Mouse (Mus musculus): ENCODE data around the gene Tmem240. TPM values are rescaled to one million over a fixed set of nuclear protein-coding genes. Genes with fewer than 3 reads are reported as not detected.

The Tmem240 gene
- polyA plus RNA-seq, 1 experiment from 2014 or later, result 2.4 TPM

DNA sequence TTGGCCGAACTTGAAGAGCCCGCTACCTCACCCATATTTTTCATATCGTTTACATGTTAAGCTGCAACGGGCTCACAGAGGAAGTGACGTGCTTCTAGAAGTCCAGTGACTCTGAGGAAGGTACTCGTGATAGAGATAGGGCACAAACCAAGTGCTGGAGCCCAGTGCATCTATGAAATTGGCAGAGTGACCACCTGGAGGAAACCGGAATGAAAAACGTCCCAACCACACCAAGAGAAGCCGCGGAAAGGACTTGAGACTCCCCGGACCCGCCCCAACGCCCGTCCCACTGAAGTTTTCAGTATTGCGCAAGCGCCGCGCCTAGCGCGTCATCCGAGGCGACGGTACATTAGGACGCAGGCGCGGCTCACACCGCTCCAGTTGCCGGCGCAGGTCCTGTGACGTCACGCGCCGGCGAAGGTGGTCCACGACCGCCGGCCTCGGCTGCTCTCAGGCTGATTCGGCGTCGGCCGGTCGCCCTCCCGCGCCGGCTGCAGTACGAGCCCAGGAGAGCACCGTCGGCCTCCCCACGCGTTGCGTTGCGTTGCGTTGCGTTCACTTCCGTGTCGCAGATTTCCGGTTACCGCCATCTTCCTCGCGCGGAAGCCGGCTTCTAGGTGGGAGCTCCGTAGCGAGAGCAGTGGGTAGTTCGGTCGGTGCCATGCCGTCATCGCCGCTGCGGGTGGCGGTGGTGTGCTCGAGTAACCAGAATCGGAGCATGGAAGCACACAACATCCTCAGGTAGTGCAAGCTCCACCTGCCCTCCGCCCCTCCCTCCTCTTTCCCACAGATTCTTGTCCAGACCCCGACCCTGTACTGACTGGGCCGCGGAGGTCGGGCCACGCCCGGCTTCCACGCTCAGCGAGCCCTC, 29.6 kb upstream of the Tmem240 start, which contains the start of gene Ssu72:
Gene Ssu72, plus strand, starts transcription at position 80 of the 871 bp plus-strand sequence.
- no peaks in the 10 kb centered on the region for H3K9me3 ChIP-seq (replicated peaks)
- peak within 1 kb of the TSS; percentile 77 for H3K4me2 ChIP-seq
- no peaks in the 10 kb centered on the region for H3K27me3 ChIP-seq
- WGBS, result under 1% methylated on average over 83 of the region's 83 CpGs
- peak within 1 kb of the TSS; percentile 95 for H3K27ac ChIP-seq
- peak within 1 kb of the TSS; percentile 94 for H3K9ac ChIP-seq
- peak within 1 kb of the TSS; percentile 98 for H3K4me3 ChIP-seq
- peak; percentile 96 for ATAC-seq
- H3K4me1 ChIP-seq, result peaks cover 30% of the 10 kb centered on the region
- no peaks in the 10 kb centered on the region for H3K36me3 ChIP-seq (ENCODE audit: poor library complexity, severe bottlenecking)

DNA sequence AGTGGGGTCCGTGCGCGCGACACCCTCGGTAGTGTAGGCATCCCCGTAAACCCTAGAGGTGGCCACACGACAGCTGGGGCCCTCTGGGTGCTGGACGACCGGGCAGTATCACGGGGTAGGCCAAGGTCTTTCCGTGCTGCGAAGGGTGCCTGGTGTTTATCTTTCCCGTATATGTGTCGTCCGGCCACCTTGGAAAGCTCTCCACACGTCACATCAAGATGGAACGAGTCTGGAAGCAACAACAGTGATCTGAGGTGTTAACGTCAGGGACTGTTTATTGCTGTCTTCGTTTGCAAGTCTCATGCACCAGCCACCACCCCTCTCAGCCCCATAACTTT, 29.0 kb upstream of the Tmem240 start:
- Histone ChIP-seq H3K36me3 (ENCODE audit: poor library complexity, severe bottlenecking) (no peaks in the 10 kb centered on the region), H3K27ac (peak overlapping the region; percentile 95), H3K4me2 (peak overlapping the region; percentile 77)

GRCm38 (mm10) chr4:155708582-155708981, 26.0 kb upstream of the Tmem240 start:
- Histone ChIP-seq H3K27me3 (no peaks in the 10 kb centered on the region), H3K4me3 (no peak overlapping the region), H3K9me3 (replicated peaks) (no peaks in the 10 kb centered on the region), H3K9ac (no peak overlapping the region), H3K4me1 (peaks cover 39% of the 10 kb centered on the region), H3K27ac (no peak overlapping the region), H3K36me3 (ENCODE audit: poor library complexity, severe bottlenecking) (no peaks in the 10 kb centered on the region), H3K4me2 (no peak overlapping the region)
- no peak for ATAC-seq
- 88% methylated on average over 2 of the region's 2 CpGs for WGBS

More for the DNA sequence above, 29.0 kb upstream of the Tmem240 start:
- Histone ChIP-seq H3K9me3 (replicated peaks) (no peaks in the 10 kb centered on the region), H3K9ac (peak overlapping the region; percentile 94), H3K4me1 (peaks cover 36% of the 10 kb centered on the region), H3K4me3 (peak overlapping the region; percentile 98), H3K27me3 (no peaks in the 10 kb centered on the region)
- no peak for ATAC-seq
- under 1% methylated on average over 19 of the region's 19 CpGs for WGBS

DNA sequence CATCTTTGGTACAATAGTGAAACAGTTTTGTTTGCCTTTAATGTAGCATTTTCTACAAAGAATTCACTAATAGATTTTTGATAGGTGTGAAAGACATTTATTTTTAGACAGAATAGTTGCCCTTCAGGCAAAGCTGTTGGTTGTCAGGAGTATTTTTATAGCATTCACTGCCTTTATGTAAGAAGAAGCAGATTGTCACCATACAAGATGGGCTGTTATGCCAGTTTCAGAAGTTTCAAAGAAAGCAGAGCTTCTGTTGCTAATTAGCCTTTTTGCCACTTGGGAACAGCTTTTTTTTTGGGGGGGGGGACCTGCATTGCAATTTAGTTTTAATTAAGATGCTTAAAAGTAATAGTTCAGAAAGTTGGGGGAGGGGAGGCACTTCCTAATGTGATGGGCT, 25.6 kb upstream of the Tmem240 start:
- Histone ChIP-seq H3K9me3 (replicated peaks) (no peaks in the 10 kb centered on the region), H3K4me1 (peaks cover 39% of the 10 kb centered on the region), H3K36me3 (ENCODE audit: poor library complexity, severe bottlenecking) (no peaks in the 10 kb centered on the region), H3K9ac (no peak overlapping the region), H3K27ac (no peak overlapping the region), H3K4me2 (no peak overlapping the region), H3K4me3 (no peak overlapping the region), H3K27me3 (no peaks in the 10 kb centered on the region)
- no peak for ATAC-seq

GRCm38 (mm10) chr4:155710521-155711252, 23.9 kb upstream of the Tmem240 start:
- no peaks in the 10 kb centered on the region for H3K27me3 ChIP-seq
- 42% methylated on average over 6 of the region's 6 CpGs for WGBS
- H3K36me3 ChIP-seq (ENCODE audit: poor library complexity, severe bottlenecking), result peaks cover 10% of the 10 kb centered on the region
- H3K4me1 ChIP-seq, result peaks cover 33% of the 10 kb centered on the region
- ATAC-seq, result no peak
- H3K4me2 ChIP-seq, result no peak overlapping the region
- peak overlapping the region; percentile 14; the same call in 1 of the 2 replicates for H3K27ac ChIP-seq
- no peak overlapping the region for H3K4me3 ChIP-seq
- no peaks in the 10 kb centered on the region for H3K9me3 ChIP-seq (replicated peaks)
- H3K9ac ChIP-seq, result no peak overlapping the region

DNA sequence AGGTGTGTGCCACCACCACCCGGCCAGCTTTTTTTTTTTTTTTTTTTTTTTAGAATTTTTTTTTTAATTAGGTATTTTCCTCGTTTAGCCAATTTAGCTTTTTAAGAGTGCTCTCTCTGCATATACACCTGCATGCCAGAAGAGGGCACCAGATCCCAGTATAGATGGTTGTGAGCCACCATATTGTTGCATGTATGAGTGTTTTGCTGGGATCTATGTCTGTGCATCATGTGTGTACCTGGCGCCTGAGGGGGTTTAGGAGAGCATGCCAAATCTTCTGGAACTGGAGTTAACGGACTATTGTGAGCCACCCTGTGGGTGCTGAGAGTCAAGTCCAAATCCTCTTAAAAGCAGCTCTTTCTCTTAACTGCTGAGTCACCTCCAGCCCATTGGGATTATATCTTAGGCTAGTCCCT, 12.9 kb upstream of the Tmem240 start:
- no peaks in the 10 kb centered on the region for H3K27me3 ChIP-seq
- no peaks in the 10 kb centered on the region for H3K4me1 ChIP-seq
- H3K36me3 ChIP-seq (ENCODE audit: poor library complexity, severe bottlenecking), result peaks cover 19% of the 10 kb centered on the region
- no peak overlapping the region for H3K27ac ChIP-seq
- H3K9ac ChIP-seq, result no peak overlapping the region
- 58% methylated on average over 4 of the region's 4 CpGs for WGBS
- no peak for ATAC-seq
- H3K4me3 ChIP-seq, result no peak overlapping the region
- no peaks in the 10 kb centered on the region for H3K9me3 ChIP-seq (replicated peaks)
- H3K4me2 ChIP-seq, result no peak overlapping the region

DNA sequence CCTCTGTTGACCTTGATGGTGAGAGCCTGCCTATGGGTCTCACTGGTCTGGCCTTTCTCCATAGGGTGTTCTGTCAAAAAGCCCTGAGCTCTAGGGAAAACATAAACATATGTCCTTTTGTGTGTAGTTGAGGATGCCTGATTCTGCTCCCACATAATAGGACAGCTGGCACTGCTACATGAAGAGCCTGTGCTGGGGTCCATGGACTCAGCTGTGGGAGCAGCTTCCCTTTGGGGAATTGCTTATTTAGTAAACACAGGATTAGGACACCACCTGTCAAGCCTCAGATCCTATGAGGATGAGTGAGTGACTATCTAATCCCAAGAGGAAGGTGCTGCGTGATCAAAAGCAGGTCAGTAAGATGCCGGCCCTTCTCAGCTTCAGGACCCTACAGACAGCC, 6.6 kb upstream of the Tmem240 start:
- WGBS, result 90% methylated on average over 2 of the region's 2 CpGs
- no peaks in the 10 kb centered on the region for H3K9me3 ChIP-seq (replicated peaks)
- no peak for ATAC-seq
- peaks cover 19% of the 10 kb centered on the region for H3K36me3 ChIP-seq (ENCODE audit: poor library complexity, severe bottlenecking)
- no peaks in the 10 kb centered on the region for H3K27me3 ChIP-seq
- H3K9ac ChIP-seq, result no peak overlapping the region
- no peak overlapping the region for H3K4me2 ChIP-seq
- no peak overlapping the region for H3K4me3 ChIP-seq
- 0 out of 2 replicates have a peak, but pooled peaks cover 5% of the 10 kb centered on the region for H3K4me1 ChIP-seq
- no peak overlapping the region; the same call in 1 of the 2 replicates for H3K27ac ChIP-seq

DNA sequence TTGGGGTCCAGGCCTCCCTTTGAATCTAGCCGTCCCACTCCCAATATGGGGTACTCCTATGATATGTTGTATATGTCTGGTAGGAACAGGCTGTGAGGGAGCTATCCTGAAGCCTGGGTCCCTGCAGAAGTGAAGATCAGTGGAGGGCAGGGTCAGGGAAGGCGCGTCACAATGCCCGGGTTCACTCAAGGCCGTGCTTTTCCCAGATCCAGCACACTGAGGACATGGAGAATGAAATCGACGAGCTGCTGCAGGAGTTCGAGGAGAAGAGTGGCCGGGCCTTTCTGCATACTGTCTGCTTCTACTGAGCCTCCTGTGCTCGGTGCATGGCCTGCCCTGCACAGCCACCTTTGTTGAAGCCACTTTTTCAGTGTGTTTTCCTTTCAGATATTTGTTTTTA, 1.3 kb upstream of the Tmem240 start:
- Histone ChIP-seq H3K4me2 (no peak overlapping the region), H3K27ac (no peak overlapping the region), H3K9ac (no peak overlapping the region), H3K4me1 (peaks cover 23% of the 10 kb centered on the region), H3K27me3 (no peaks in the 10 kb centered on the region), H3K4me3 (no peak overlapping the region), H3K9me3 (replicated peaks) (no peaks in the 10 kb centered on the region), H3K36me3 (ENCODE audit: poor library complexity, severe bottlenecking) (peaks cover 37% of the 10 kb centered on the region)
- 86% methylated on average over 10 of the region's 10 CpGs for WGBS
- ATAC-seq, result no peak

DNA sequence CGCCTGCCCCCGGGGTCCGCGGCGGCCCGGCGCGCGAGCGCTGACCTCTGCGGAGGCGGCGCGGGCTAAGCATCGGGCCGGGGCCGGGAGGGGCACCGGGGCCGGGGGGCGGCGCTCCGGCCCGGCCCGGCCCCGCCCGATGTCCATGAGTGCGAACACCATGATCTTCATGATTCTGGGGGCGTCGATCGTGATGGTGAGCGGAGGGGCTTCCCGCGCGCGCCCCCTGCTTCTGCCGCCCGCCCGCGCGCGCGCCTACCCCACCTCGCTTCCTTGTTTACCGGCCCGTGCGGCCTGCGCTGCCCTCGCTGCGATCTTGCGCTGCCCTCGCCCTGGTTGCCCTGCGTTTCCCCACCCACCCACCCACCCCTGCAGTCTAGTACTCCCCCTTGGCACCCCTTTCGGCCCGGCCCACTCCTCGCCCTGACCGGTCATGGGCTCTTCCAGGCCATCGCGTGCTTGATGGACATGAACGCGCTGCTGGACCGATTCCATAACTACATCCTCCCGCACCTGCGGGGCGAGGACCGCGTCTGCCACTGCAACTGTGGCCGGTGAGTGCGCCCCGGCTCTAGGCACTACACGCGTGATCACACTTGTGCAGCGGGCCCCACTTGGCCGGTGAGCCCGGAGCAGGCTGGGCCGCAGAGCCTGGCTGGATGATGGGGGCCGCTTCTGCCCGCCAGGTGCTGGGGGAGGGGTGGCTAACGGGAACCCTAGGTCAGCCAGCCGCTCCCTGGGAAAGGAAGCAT, 527 bp downstream of the Tmem240 start:
- peaks cover 52% of the 10 kb centered on the region for H3K36me3 ChIP-seq (ENCODE audit: poor library complexity, severe bottlenecking)
- peak overlapping the region; percentile 83 for H3K4me3 ChIP-seq
- peak overlapping the region; percentile 91 for H3K27ac ChIP-seq
- H3K4me2 ChIP-seq, result peak overlapping the region; percentile 93
- H3K4me1 ChIP-seq, result peaks cover 22% of the 10 kb centered on the region
- WGBS, result under 1% methylated on average over 43 of the region's 79 CpGs
- no peaks in the 10 kb centered on the region for H3K27me3 ChIP-seq
- ATAC-seq, result peak; percentile 60
- H3K9me3 ChIP-seq (replicated peaks), result no peaks in the 10 kb centered on the region
- peak overlapping the region; percentile 95 for H3K9ac ChIP-seq

- no peak; the same call in 1 of the 2 replicates for ATAC-seq
- peaks cover 56% of the 10 kb centered on the region for H3K36me3 ChIP-seq (ENCODE audit: poor library complexity, severe bottlenecking)
- H3K9ac ChIP-seq, result peak overlapping the region; percentile 95
- peak overlapping the region; percentile 93 for H3K4me2 ChIP-seq
- WGBS, result 72% methylated on average over 5 of the region's 5 CpGs
- no peaks in the 10 kb centered on the region for H3K9me3 ChIP-seq (replicated peaks)
- H3K27me3 ChIP-seq, result no peaks in the 10 kb centered on the region
- peaks cover 22% of the 10 kb centered on the region for H3K4me1 ChIP-seq
- H3K27ac ChIP-seq, result peak overlapping the region; percentile 91
- peak overlapping the region; percentile 83 for H3K4me3 ChIP-seq
These were observed 1.2 kb downstream of the Tmem240 start for GRCm38 (mm10) chr4:155735788-155736187.

GRCm38 (mm10) chr4:155736421-155736820, 1.8 kb downstream of the Tmem240 start:
- Histone ChIP-seq H3K27me3 (no peaks in the 10 kb centered on the region), H3K4me2 (peak overlapping the region; percentile 93), H3K4me1 (peaks cover 22% of the 10 kb centered on the region), H3K27ac (no peak overlapping the region), H3K36me3 (ENCODE audit: poor library complexity, severe bottlenecking) (peaks cover 58% of the 10 kb centered on the region), H3K9me3 (replicated peaks) (no peaks in the 10 kb centered on the region), H3K4me3 (peak overlapping the region; percentile 83), H3K9ac (peak overlapping the region; percentile 95; the same call in 1 of the 2 replicates)
- WGBS, result 89% methylated on average over 5 of the region's 5 CpGs
- ATAC-seq, result no peak

Data from forebrain, embryonic 13.5 days (tissue).